Mouse (Mus musculus): ENCODE results near the gene Cdk5r1. TPM values are rescaled to one million over a fixed set of nuclear protein-coding genes. Genes with fewer than 3 reads are reported as not detected.

Cdk5r1 gene
- polyA plus RNA-seq, 1 experiment from 2014 or later, result 0.33 TPM

- Histone ChIP-seq H3K9me3 (replicated peaks) (no peaks in the 10 kb centered on the region), H3K27ac (replicated peaks) (no peak overlapping the region), H3K36me3 (replicated peaks) (0 out of 2 replicates have a peak, but pooled peaks cover 5% of the 10 kb centered on the region), H3K4me3 (replicated peaks) (no peak overlapping the region), H3K4me1 (replicated peaks) (peaks cover 13% of the 10 kb centered on the region), H3K9ac (no peak overlapping the region), H3K27me3 (peaks cover 23% of the 10 kb centered on the region), H3K4me2 (no peak overlapping the region)
- 78% methylated on average over 10 of the region's 10 CpGs for WGBS (ENCODE audit: insufficient replicate concordance)
- no peak for ATAC-seq (ENCODE audit: insufficient read depth)
These were observed 5.5 kb downstream of the Cdk5r1 start for GRCm38 (mm10) chr11:80482347-80482746.

- Histone ChIP-seq H3K27me3 (peaks cover 17% of the 10 kb centered on the region), H3K9me3 (replicated peaks) (no peaks in the 10 kb centered on the region), H3K27ac (replicated peaks) (no peak overlapping the region), H3K9ac (no peak overlapping the region), H3K4me3 (replicated peaks) (no peak overlapping the region), H3K36me3 (replicated peaks) (0 out of 2 replicates have a peak, but pooled peaks cover 2% of the 10 kb centered on the region), H3K4me1 (replicated peaks) (peaks cover 7% of the 10 kb centered on the region; the same call in 1 of the 2 replicates), H3K4me2 (no peak overlapping the region)
- 77% methylated on average over 7 of the region's 7 CpGs for WGBS (ENCODE audit: insufficient replicate concordance)
- ATAC-seq (ENCODE audit: insufficient read depth), result no peak
These were observed 6.1 kb downstream of the Cdk5r1 start for GRCm38 (mm10) chr11:80482921-80483320.

GRCm38 (mm10) chr11:80483536-80484067, 6.8 kb downstream of the Cdk5r1 start:
- Histone ChIP-seq H3K9me3 (replicated peaks) (no peaks in the 10 kb centered on the region), H3K4me1 (replicated peaks) (0 out of 2 replicates have a peak, but pooled peaks cover under 1% of the 10 kb centered on the region), H3K9ac (no peak overlapping the region), H3K27ac (replicated peaks) (no peak overlapping the region), H3K4me3 (replicated peaks) (no peak overlapping the region), H3K27me3 (peaks cover 10% of the 10 kb centered on the region; the same call in 1 of the 2 replicates), H3K4me2 (no peak overlapping the region), H3K36me3 (replicated peaks) (no peaks in the 10 kb centered on the region)
- no peak for ATAC-seq (ENCODE audit: insufficient read depth)
- 64% methylated on average over 6 of the region's 6 CpGs for WGBS (ENCODE audit: insufficient replicate concordance)

- no peaks in the 10 kb centered on the region for H3K36me3 ChIP-seq (replicated peaks)
- H3K4me1 ChIP-seq (replicated peaks), result no peaks in the 10 kb centered on the region
- 52% methylated on average over 12 of the region's 12 CpGs for WGBS (ENCODE audit: insufficient replicate concordance)
- H3K27me3 ChIP-seq, result peaks cover 5% of the 10 kb centered on the region; the same call in 1 of the 2 replicates
- no peak overlapping the region for H3K4me3 ChIP-seq (replicated peaks)
- no peak overlapping the region for H3K9ac ChIP-seq
- no peak for ATAC-seq (ENCODE audit: insufficient read depth)
- no peak overlapping the region for H3K4me2 ChIP-seq
- H3K9me3 ChIP-seq (replicated peaks), result no peaks in the 10 kb centered on the region
- H3K27ac ChIP-seq (replicated peaks), result no peak overlapping the region
These were observed 7.5 kb downstream of the Cdk5r1 start for GRCm38 (mm10) chr11:80484191-80484791.

- WGBS (ENCODE audit: insufficient replicate concordance), result 62% methylated on average over 9 of the region's 9 CpGs
- Histone ChIP-seq H3K27me3 (no peaks in the 10 kb centered on the region), H3K4me2 (no peak overlapping the region), H3K4me1 (replicated peaks) (no peaks in the 10 kb centered on the region), H3K36me3 (replicated peaks) (no peaks in the 10 kb centered on the region), H3K4me3 (replicated peaks) (no peak overlapping the region), H3K9ac (no peak overlapping the region), H3K27ac (replicated peaks) (no peak overlapping the region), H3K9me3 (replicated peaks) (no peaks in the 10 kb centered on the region)
- no peak for ATAC-seq (ENCODE audit: insufficient read depth)
These were observed 8.3 kb downstream of the Cdk5r1 start for GRCm38 (mm10) chr11:80485120-80485551.

- WGBS (ENCODE audit: insufficient replicate concordance), result 74% methylated on average over 10 of the region's 10 CpGs
- Histone ChIP-seq H3K4me3 (replicated peaks) (no peak overlapping the region), H3K9ac (no peak overlapping the region), H3K27ac (replicated peaks) (no peak overlapping the region), H3K4me2 (no peak overlapping the region), H3K27me3 (no peaks in the 10 kb centered on the region), H3K4me1 (replicated peaks) (no peaks in the 10 kb centered on the region), H3K9me3 (replicated peaks) (no peaks in the 10 kb centered on the region), H3K36me3 (replicated peaks) (no peaks in the 10 kb centered on the region)
- ATAC-seq (ENCODE audit: insufficient read depth), result no peak
These were observed 8.9 kb downstream of the Cdk5r1 start for GRCm38 (mm10) chr11:80485622-80486206.

GRCm38 (mm10) chr11:80487904-80488587, 11.2 kb downstream of the Cdk5r1 start:
- H3K4me3 ChIP-seq (replicated peaks), result no peak overlapping the region
- no peak overlapping the region for H3K27ac ChIP-seq (replicated peaks)
- H3K4me2 ChIP-seq, result no peak overlapping the region
- no peak for ATAC-seq (ENCODE audit: insufficient read depth)
- H3K9ac ChIP-seq, result no peak overlapping the region
- no peaks in the 10 kb centered on the region for H3K36me3 ChIP-seq (replicated peaks)
- no peaks in the 10 kb centered on the region for H3K9me3 ChIP-seq (replicated peaks)
- 72% methylated on average over 15 of the region's 15 CpGs for WGBS (ENCODE audit: insufficient replicate concordance)
- H3K27me3 ChIP-seq, result no peaks in the 10 kb centered on the region
- H3K4me1 ChIP-seq (replicated peaks), result no peaks in the 10 kb centered on the region

GRCm38 (mm10) chr11:80489172-80489881, 12.5 kb downstream of the Cdk5r1 start:
- no peaks in the 10 kb centered on the region for H3K9me3 ChIP-seq (replicated peaks)
- H3K27ac ChIP-seq (replicated peaks), result 0 out of 2 replicates have a peak overlapping the region, but pooled peaks have one; percentile 8
- no peak overlapping the region for H3K4me3 ChIP-seq (replicated peaks)
- no peaks in the 10 kb centered on the region for H3K4me1 ChIP-seq (replicated peaks)
- 31% methylated on average over 12 of the region's 12 CpGs for WGBS (ENCODE audit: insufficient replicate concordance)
- no peaks in the 10 kb centered on the region for H3K27me3 ChIP-seq
- H3K36me3 ChIP-seq (replicated peaks), result no peaks in the 10 kb centered on the region
- 0 out of 2 replicates have a peak, but pooled peaks have one; percentile 6 for ATAC-seq (ENCODE audit: insufficient read depth)
- no peak overlapping the region for H3K9ac ChIP-seq
- H3K4me2 ChIP-seq, result no peak overlapping the region; the same call in 1 of the 2 replicates

GRCm38 (mm10) chr11:80489882-80490196, 13.0 kb downstream of the Cdk5r1 start:
- Histone ChIP-seq H3K4me1 (replicated peaks) (no peaks in the 10 kb centered on the region), H3K4me3 (replicated peaks) (no peak overlapping the region), H3K36me3 (replicated peaks) (no peaks in the 10 kb centered on the region), H3K27ac (replicated peaks) (no peak overlapping the region), H3K4me2 (no peak overlapping the region), H3K9me3 (replicated peaks) (no peaks in the 10 kb centered on the region), H3K9ac (no peak overlapping the region), H3K27me3 (no peaks in the 10 kb centered on the region)
- 0 out of 2 replicates have a peak, but pooled peaks have one; percentile 27 for ATAC-seq (ENCODE audit: insufficient read depth)
- WGBS (ENCODE audit: insufficient replicate concordance), result 14% methylated on average over 5 of the region's 5 CpGs

GRCm38 (mm10) chr11:80490831-80491230, 14.0 kb downstream of the Cdk5r1 start:
- Histone ChIP-seq H3K27me3 (no peaks in the 10 kb centered on the region), H3K4me3 (replicated peaks) (no peak overlapping the region), H3K4me2 (no peak overlapping the region), H3K4me1 (replicated peaks) (no peaks in the 10 kb centered on the region), H3K9me3 (replicated peaks) (no peaks in the 10 kb centered on the region), H3K9ac (no peak overlapping the region), H3K36me3 (replicated peaks) (no peaks in the 10 kb centered on the region), H3K27ac (replicated peaks) (no peak overlapping the region)
- ATAC-seq (ENCODE audit: insufficient read depth), result no peak
- 73% methylated on average over 10 of the region's 10 CpGs for WGBS (ENCODE audit: insufficient replicate concordance)

GRCm38 (mm10) chr11:80493186-80493585, 16.4 kb downstream of the Cdk5r1 start:
- 74% methylated on average over 5 of the region's 5 CpGs for WGBS (ENCODE audit: insufficient replicate concordance)
- Histone ChIP-seq H3K9me3 (replicated peaks) (no peaks in the 10 kb centered on the region), H3K4me1 (replicated peaks) (no peaks in the 10 kb centered on the region)

More at GRCm38 (mm10) chr11:80493186-80493585, 16.4 kb downstream of the Cdk5r1 start:
- Histone ChIP-seq H3K9ac (no peak overlapping the region), H3K4me3 (replicated peaks) (no peak overlapping the region), H3K27ac (replicated peaks) (no peak overlapping the region), H3K27me3 (no peaks in the 10 kb centered on the region), H3K4me2 (no peak overlapping the region), H3K36me3 (replicated peaks) (no peaks in the 10 kb centered on the region)
- no peak for ATAC-seq (ENCODE audit: insufficient read depth)

Measured in liver, embryonic 15.5 days (tissue).